Mouse (Mus musculus): Measurements from ENCODE around the gene Nhsl2.
A peak's percentile ranks its signal among the peaks of the same experiment; 100 is the strongest.
"Not testable (repeated sequence)": the region's sequence is repeated elsewhere in the genome, so short reads cannot be mapped to it uniquely, and the experiment has no call there.

Gene Nhsl2

DNA sequence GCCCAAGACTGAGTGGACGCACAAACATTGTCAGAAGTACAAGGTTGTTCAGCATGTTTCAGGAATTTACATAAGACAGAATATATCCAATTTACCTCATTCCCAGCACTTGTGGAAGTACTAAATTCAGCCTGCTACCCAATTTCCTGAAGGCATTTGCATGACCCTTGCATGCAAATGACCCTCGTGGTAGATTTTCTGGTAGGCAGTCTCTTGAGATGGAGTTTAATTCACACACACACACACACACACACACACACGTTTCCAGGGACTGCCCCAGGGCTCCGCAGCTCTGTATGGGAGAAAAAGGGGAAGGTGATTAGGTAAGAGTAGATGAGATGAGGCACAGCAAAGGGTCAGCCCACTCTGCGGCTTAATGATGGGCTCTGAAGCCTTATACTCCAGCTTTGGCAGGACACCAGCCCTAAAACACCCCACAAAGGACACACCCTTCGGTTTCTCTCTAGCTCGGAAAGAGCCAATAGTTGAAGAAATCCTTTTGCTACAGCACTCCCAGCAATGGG lies 245.3 kb downstream of the Nhsl2 start:
- no peak for DNase-seq

DNA sequence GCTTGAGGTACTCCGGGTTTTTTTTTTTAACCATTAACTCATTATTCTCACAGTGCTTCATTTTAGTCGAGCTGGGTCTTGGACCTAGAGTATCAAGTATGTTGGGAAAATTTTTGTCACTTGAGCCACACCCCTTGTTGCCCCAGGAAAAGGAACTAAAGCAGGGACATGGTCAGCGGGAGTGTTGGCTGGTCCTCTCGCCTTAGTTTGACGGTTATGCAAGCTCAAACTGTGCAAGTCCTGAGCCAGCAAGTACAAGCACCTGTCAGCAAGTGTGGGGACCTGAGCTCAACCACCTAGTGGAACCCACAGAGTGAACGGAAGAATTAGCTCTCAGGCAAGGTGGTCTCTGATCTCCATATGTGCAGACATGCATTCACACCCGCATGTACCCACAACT lies 252.7 kb downstream of the Nhsl2 start:
- DNase-seq: no peak

DNA sequence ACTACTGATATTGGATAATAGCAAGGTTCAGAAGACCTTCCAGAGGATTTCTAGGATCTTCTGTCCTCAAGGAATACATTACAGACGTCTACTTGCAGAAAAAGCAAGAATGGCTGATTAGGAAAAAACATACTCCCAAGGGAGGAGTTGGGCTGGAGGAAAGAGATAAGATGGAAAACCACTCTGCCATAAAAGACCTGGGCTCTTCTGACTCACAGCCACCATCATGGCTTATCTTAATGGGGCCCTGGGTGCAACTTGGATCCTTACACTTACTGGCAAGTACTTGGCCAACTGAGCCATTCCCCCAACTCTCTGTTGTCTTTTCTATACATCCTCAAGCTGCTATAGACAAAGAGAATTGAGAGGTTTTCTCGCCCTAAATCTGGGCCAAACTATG lies 254.6 kb downstream of the Nhsl2 start:
- not testable (repeated sequence) for DNase-seq

DNA sequence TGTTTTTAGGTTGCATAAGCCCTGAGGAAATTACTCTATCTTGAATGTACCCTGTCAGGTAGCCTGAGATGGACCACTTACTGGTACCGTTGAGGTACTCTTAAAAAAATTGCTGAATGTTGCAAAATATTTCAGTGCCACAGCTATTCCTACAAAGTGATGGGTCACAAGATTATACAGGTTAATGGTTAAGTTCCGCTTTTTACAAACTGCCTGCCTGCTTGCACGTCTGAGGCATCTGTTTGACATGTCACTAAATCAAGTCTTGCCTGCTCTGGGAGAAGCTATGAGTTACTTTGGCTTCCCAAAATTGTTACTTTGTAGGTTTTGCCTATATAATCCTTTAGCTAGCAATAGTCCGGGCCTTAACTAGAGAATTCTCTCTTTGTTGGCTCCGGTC lies 260.2 kb downstream of the Nhsl2 start:
- DNase-seq: not testable (repeated sequence)

GRCm38 (mm10) chrX:102115676-102116075 lies 266.5 kb downstream of the Nhsl2 start:
- no peak for DNase-seq

DNA sequence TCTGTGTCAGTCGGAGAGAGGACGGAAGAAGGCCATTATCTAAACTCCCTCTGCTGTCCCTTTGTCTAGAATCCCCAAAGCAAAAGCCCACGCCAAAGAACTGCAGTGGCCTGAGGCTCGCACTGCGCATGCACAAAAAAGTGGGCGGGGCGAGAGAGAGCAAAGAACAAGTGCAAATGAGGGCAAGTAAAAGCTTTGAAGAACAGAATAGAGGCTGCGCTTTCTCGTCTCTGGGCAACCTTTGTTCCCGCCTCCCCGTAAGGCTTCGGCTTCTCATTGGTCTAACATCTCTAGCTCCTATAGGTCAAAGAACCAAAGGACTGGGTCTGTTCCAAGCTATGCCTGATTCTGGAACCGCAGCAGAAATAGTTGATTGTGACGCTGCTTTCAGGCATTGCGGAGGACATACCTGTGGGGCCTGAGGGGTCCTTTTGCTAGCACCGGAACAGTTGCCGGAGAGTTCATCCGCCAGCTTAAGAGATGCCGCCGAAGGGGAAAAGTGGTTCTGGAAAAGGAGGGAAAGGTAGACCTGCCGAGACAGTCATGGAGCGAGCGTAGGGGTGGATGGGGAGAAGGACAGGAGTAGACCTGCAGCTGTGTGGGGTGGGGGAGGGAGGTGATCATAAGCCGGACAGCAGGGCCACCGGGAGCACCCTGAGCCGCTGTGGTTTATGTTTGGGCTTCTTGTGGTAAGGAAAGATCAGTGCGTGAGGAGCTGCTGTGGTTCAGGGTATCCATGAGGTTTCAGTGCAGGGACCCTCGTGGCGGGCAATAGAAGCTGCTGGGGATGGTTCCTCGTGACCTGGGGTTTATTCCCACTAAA lies 270.1 kb downstream of the Nhsl2 start, which contains the start of gene Pin4:
Pin4 (plus strand) TSS at position 406 of the 823 bp plus-strand sequence.
- DNase-seq: peak; percentile 87 to 92

DNA sequence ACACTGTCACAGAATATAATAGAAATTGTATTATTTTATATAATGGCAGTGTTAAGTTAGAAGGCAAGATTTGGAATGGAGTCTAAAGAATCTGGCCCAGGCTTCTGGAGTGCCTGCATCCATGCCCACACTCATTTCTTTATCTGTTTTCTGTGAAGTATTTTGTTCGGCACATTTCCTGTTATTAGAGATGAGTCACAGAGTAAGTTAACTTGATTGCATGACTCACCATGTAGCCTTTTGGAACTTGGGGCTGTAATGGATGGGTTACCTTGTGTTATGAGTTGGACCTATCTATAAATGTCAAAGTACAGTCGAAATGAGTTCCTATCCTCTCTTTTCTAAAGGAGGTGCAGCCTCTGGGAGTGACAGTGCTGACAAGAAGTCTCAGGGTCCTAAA lies 272.1 kb downstream of the Nhsl2 start:
- no peak for DNase-seq

DNA sequence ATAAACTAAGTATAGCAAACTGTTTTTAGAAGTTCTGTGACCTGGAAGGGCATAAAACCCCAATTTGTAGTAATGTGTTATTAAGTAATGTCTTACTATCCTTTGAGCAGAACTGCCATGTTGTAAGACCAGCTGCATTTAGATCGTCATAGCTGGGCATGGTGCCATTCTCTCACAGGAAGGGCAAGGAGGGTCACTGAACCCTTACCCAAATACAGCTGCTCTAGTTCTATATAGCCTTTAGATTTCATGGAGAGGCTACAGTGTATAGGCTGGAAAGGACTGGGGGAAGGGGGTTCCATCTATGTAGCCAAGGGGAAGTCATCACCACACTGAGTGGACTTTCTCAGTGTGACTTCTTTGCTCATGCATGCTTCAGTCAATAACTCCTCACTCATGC lies 292.0 kb downstream of the Nhsl2 start:
- DNase-seq: no peak
